Mouse (Mus musculus): ENCODE data around the gene Nop58. TPM values are rescaled to one million over a fixed set of nuclear protein-coding genes. Genes with fewer than 3 reads are reported as not detected.
"Not testable (repeated sequence)": the region's sequence is repeated elsewhere in the genome, so short reads cannot be mapped to it uniquely, and the experiment has no call there.

Nop58 gene
- total RNA-seq, 4 experiments from 2014 or later: 16.4 to 25.0 (median 23.7) TPM

DNA sequence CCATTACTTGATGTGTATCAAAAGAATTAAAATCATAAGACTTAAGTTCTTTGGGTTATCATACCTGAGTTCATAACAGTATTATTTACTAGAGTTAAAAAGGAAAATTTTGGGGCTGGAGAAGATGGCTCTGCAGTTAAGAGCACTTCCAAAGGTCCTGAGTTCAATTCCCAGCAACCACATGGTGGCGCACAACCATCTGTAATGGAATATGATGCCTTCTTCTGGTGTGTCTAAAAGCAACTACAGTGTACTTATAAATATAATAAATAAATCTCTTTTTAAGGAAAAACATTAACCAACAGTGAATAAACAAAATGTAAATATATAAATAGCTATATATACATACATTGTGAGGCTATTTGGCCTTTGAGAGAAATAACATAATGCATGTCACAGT is 17.0 kb downstream of the Nop58 start:
- no peak for DNase-seq (ENCODE audit: low spot score in 2 of 2)

DNA sequence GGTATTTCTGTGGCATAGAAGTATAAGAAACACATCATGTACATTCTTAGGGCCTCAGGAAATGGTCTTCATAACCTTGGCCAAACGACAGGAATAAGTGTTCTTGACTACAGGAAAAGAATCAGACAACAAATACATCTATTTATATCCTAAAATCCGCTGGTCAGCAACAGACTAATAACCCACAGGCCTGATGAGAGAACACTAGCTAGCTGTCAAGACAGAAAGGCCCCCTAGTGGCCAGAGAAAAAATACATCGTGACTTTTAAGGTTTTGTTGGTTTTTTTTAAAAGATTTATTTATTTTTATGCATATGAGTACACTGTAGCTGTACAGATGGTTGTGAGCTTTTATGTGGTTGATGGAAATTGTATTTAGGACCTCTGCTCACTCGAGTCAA is 35.1 kb downstream of the Nop58 start:
- DNase-seq (ENCODE audit: low spot score in 2 of 2): no peak

DNA sequence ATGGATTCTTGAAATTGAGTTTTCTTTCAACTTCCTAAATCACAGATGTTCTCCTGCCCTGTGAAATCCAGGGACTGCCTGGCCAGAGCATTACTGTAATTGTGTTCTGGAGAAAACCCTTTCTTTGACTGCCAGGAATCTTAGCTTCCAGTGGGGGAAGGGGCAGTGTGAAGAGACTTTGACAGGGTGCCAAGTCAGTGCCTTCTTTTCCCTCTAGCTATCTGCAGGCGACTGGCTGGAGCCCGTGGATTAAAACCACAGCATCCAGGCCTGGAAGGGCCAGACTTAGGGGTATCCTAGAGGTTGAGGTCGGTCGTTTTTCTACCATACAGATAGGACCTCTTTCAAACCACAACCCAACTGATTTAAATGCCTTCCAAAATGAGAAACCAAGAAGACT is 40.9 kb downstream of the Nop58 start:
- DNase-seq (ENCODE audit: low spot score in 2 of 2): no peak

DNA sequence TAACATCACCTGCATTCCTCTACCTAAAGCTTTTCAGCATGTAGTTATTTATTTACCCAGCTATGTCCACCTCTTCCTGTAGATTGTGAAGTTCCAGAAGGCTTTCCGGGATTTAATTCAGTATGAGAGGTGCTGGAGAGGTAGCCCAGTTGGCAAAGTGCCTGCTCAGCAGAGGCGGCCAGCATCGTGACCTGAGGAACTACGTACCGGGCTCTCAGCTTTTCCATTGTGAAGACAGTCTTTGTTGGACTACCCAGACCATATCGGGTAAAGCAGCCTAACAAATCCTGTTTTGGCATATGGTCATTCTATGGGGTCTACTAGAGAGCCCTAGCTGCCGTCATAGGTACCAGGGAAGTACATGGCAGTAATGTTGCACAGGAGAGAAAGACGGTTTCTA is 45.3 kb downstream of the Nop58 start:
- DNase-seq (ENCODE audit: low spot score in 2 of 2): no peak

DNA sequence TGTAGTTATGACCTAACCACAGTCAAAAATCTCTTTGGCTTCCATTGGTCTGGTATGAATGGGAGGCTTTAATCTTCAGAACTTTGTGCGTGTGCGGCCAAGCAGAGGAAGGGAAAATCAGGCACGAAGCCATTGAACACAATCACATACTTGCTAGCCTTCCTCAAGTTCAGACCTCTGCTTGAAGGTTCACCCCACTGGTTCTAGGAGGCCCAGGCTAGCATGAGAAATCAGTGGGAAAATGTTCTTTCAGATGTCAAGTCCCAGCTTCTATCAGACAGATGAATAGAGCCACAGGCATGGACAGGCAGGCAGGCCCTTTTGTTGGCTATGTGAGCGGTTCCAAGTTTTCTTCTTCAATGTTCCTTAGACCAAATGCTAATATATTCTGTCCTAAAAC is 46.0 kb downstream of the Nop58 start:
- DNase-seq (ENCODE audit: low spot score in 2 of 2): no peak

DNA sequence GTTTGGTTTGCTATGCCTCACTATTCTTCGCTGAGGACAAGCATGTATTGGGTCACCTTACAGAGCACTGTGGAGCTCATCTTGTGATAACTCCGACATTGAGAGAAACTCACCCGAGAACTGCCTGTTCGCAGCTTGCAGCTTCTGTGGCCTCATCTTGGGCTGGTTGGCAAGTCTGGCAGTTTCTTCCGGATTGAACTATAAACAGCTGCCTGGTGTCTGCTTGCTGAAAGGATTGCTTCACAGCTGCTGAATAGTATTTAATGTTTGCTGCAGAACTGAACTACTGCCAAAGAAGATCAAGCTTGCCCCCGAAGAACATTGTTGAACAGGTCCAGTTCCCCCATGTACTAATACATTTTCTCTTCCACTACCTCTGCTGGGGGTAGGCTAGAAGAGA is 49.3 kb downstream of the Nop58 start:
- no peak for DNase-seq (ENCODE audit: low spot score in 2 of 2)

DNA sequence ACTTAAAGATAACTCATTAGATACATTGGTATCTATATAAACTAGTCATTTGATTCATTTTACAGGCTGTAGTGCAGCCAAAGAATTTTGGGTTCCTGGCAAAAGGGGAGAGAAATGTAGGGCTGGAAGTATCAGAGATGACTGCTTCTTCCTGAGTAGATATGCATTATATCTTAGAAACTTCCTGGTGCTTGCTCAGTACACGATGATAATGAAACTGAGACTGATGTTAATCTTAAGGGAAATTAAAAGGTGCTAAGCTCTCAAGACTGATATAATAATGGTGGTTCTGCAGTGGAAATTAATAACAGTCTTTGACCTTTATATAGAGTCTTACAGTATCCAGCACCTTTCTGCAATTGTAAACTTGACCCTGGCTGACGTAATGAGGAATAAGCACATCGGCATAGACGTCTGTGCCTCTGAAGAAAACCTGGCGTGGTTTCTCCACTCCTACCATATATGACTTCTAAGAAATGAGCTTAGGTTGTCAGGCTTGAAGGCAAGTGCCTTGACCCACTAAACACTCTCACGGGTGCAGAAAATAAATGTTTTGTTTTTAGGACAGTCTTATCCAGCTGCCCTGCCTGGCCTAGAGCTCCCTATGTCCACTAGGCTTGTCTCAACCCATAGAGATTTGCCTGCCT is 54.1 kb downstream of the Nop58 start:
- no peak for DNase-seq (ENCODE audit: low spot score in 2 of 2)

DNA sequence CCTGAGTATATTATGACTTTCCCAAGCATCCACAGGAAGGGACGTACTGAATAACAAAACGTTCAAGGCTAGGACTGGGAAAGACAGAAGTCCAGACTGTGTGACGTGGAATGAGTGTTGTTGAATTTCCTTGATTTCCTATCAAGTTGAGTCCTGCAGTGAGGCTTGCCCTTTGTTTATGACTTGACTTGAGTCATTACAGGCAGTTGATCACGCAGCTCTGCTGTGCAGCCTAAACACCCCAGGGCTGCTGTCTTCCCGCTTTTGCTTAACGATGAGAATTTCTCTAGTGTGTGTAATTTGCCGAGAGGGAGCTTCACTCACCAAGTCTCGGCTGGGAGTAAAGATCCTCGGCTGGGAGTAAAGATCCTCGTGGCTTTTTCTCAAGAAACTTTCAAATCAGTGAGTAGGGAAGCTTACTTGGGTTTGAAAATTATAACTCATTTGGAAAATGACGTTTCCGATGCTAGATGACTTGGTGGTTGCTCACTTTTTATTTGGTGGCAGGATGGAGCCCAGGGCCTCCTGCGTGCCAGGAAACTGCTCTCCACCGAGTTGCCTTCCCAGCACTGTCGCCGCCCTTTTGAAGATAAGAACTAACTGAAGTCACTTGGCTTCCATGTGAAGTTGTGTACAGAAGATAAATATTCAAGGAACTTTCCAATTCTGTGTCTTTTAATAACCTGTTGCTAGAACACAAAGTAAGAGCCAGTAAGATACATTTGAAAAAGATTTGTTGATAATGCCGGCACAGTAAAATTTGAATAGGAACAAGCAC is 55.0 kb downstream of the Nop58 start:
- DNase-seq (ENCODE audit: low spot score in 2 of 2): no peak

DNA sequence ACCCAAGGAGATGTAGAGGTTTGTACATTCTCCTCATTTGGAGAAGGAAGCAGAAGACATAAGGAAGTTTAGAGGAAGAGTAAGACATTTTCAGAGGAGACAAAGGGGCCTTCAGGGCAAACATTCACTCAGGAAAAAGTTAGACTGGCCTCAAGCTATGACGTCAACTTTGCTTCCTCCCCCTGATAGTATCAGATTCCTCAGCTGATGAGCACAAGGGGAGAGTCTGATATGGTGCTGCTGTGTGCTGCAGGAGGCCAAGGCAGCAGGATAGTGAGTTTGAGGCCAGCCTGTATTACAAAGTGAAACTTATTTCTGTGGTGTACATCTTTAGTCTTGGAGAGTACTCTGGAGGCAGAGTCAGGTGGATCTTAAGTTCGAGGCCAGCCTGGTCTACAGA is 64.3 kb downstream of the Nop58 start:
- no peak for DNase-seq (ENCODE audit: low spot score in 2 of 2)

DNA sequence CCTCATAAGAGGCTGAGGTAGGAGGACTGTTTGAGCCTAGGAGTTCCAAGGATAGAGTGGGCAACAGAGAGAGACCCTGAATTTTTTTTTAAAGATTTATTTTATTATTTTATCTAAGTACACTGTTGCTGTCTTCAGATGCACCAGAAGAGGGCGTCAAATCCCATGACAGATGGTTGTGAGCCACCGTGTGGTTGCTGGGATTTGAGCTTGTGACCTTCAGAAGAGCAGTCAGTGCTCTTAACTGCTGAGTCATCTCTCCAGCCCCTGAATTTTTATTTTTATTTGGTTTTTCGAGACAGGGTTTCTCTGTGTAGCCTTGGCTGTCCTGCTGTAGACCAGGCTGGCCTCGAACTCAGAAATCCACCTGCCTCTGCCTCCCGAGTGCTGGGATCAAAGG is 65.0 kb downstream of the Nop58 start:
- DNase-seq (ENCODE audit: low spot score in 2 of 2): not testable (repeated sequence)

DNA sequence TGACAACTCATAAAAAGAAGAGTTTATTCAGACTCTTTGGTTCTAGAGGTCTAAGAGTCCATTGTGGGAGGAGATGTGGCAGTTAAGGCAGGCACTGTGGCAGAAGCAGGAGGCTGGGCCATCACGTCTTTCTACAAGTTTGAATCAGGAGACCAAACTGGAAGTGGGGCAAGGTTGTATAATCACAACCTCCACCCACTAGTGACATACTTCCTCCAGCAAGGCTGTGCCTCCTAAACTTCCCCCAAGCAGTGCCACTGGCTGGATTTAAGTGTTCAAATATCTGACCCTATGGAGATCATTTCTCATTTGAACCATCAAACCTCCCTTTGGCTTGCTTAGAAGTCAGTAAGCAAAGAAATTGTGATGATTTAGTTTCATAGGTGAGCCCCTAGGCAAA is 70.5 kb downstream of the Nop58 start:
- DNase-seq (ENCODE audit: low spot score in 2 of 2): no peak

DNA sequence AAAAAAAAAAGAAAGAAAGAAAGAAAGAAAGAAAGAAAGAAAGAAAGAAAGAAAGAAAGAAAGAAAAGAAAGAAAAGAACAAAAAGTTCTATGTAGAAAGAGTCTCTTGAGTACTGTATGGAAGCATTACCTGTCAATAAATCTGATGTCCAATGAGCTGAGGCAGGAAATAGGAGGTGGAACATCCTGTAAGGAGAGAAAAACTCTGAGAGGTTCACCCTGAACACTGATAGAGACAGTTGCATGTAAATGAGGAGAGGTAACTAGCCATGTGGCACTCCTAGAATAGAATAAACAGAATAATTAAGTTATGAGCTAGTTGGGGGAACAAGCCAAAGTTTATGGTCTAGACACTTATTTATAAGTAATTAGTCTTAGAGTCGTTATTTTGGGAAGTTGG is 73.6 kb downstream of the Nop58 start:
- no peak for DNase-seq (ENCODE audit: low spot score in 2 of 2)

DNA sequence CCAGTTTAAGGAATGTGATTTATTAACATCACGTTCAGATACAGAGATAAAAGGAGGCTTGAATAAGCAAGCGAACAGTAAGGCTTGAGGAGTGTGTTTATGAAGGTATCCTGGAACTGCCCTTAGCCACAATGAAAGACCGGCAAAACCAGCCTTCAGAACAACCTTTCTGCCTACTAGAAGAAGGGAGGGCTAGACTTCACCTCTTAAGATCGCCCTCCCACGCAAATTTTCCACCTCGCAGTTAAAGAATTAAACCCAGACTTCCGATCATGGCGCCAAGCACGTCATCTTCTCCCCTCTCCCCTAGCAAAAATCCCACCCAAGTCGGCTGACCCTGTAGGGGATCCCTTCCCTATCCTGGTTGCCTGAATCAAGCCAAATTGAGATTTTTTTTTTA is 77.4 kb downstream of the Nop58 start:
- DNase-seq (ENCODE audit: low spot score in 2 of 2): peak in 1 of 2 experiments; percentile 5

DNA sequence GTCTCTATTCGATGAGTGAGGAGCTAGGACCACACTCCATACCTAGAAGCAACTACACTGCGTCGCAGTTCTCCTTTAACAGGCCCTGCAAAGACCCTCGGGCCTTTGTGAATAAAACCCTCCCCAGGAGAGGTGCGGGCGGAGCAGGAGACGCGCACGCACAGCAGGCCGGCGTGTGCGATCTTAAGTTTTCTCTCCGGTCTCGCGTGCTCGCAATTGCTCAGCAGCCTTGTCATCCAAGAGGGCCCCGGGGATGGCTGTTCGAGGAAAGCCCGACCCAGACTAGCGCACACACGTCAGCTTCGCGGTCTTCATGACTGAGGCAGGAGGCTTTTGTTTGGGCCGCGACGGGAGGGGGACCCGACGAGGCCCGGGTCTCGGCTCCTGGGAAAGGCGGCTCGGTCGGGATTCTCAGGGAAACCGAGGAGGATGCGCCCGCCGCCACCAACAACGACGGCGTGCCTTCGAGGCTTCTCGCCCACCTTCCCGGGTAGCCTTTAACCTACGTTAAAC is 77.9 kb downstream of the Nop58 start:
- DNase-seq (ENCODE audit: low spot score in 2 of 2): peak; percentile 10 to 32

DNA sequence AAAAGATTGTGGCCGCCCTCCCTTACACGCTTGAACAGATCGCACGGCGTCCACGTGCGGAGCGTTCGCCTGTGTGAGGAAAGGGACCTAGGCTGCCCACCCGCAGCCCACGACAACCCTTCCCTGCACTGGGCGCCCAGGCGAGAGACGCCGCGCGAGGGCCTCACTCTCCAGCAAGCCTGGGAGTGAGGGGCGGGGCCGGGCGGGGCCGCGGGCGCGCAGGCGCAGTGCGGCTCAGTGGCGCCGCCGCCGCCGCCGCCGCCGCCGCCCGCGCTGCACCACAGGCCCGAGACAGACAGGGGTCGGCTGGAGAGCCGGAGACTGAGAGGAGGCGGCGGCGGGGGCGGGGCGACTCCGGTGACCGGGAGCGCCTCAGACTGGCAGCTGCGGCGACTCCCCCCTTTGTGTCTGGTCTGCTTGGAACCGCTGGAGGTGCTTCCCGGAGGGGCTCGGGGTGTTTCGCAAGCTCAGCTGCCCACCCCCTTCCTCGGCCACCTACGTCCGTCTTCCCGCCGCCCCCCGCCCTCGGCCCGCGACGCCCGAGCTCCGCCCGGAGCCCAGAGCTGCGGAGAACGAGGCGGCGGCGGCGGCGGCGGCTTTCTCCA is 78.5 kb downstream of the Nop58 start, which contains the start of gene Bmpr2:
Gene Bmpr2, plus strand, starts transcription at position 237 of the 605 bp plus-strand sequence.
- DNase-seq (ENCODE audit: low spot score in 2 of 2): peak; percentile 80 to 88

DNA sequence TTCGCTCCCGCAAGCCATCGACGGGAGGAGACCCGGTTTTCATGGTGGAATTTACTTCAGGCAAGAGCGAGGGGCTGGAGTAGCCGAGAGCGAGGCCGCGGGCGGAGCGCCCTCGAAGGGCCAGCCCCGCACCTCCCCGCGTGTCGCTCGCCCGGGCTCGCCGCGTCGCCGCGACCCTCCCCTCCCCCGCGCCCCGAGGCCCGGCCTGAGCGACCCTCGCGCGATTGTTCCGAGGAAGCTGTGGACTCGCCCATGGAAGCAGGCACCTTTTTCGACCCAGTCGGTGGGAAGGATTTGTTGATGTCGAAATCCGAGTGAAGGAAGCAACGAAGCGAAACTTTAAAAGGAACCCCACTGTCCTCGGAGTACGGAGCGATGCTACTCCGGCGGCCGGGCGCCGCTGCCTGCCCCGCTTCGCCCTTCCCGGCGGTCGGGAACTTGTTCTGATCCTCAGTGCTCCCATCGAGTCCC is 79.0 kb downstream of the Nop58 start:
- DNase-seq (ENCODE audit: low spot score in 2 of 2): peak; percentile 22 to 32

DNA sequence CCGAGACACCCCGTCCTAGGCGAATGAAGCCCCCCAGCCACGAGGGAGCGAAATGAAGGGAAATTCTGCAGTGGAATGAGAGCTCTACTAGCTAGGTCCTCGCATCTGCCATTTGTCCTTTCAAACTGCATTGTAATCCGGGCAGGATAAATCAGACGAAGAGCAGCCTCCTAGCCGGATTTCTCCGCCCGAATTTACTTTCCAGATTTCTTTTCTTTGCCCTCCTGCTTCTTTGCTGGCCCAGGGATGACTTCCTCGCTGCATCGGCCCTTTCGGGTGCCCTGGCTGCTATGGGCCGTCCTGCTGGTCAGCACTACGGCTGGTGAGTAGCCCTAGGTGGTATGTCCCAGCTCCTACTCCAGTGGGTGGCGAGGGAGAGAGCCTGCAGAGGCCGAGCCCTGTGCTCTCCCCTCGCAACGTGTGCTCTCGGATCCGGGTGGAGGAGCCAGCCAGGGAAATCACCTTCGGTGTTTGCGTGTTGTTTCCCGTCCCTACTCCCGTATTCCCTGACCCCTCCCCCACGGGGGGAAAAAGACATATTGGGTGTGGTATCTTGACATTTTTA is 79.7 kb downstream of the Nop58 start:
- DNase-seq (ENCODE audit: low spot score in 2 of 2): peak; percentile 33 to 45

DNA sequence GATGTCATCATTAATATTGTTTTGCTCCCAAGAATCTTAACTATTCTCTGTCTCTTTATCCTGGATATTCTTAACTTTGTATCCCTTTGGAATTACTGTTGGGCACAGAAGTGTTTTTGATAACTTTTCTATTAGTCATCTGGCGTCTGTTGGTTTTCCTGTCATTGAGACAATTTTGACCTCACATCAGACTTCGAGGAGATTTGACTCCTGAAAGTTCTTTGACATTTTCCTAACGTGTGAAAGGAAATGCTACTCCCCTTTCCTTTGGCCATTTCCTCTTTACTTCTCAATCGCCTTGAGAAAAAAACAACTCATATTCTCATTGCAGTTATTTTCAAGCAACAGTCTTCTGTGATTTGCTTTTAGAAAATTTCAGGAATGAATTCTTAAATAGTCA is 80.5 kb downstream of the Nop58 start:
- DNase-seq (ENCODE audit: low spot score in 2 of 2): no peak

DNA sequence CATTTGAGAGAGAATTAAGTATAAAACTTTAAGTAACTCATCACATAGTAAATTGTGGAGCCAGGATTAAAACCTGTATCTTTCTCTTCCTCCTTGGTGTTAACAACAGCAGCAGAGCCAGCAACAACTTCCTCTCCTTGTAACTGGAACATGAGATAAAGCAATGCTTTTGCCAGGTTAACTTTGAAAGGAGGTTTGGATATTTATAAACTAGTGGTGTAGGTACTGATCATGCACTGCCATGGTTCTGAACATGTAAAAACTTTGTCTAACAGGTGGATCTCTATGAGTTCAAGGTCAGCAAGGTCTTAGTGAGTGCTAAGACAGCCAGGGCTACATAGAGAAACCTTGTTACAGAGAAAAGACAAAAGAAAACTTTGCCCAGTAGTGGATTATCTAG is 81.9 kb downstream of the Nop58 start:
- no peak for DNase-seq (ENCODE audit: low spot score in 2 of 2)

All from gastrocnemius, adult 8-10 months (tissue).